Mouse (Mus musculus): ENCODE measurements around the gene Pdia3. TPM values are rescaled to one million over a fixed set of nuclear protein-coding genes. Genes with fewer than 3 reads are reported as not detected.

Gene Pdia3
- 415 TPM for polyA plus RNA-seq (2017; shearing (Covaris generic))

GRCm38 (mm10) chr2:121413387-121414042, at the start of gene Pdia3, which contains the start of gene Catsper2:
Gene Pdia3, plus strand, starts transcription at chr2:121413775.
Gene Catsper2, minus strand, starts transcription at chr2:121413792.

DNA sequence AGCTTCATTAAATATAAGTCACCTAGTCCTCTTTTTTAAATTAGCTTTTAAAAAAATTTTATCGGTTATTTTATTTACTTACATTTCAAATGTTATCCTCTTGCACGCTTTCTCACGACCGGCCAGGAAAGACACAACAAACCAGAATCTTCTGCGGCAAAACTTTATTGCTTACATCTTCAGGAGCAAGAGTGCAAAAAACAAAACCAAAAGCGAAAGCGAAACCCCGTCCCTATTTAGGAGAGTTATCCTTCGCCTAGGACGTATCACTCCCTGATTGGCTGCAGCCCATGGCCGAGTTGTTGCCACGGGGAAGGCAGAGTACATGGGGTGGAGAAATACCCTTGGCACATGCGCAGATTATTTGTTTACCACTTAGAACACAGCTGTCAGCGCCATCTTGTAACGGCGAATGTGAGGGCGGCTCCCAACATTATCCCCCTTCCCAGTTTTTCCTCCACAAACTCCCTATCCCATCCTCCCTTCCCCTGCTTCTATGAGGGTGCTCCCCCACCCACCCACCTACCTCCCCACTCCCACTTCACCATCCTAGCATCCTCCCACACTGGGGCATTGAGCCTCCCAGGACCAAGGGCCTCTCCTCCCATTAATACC, 26.5 kb upstream of the Pdia3 start, which contains the start of gene Strc:
Strc (minus strand) TSS at position 208 of the 615 bp plus-strand sequence.

GRCm38 (mm10) chr2:121444178-121444577, 30.6 kb downstream of the Pdia3 start, which contains the start of gene Ell3:
Gene Ell3, minus strand, starts transcription at chr2:121444278.

GRCm38 (mm10) chr2:121448739-121449535, 35.4 kb downstream of the Pdia3 start, which contains the start of gene Serf2:
Gene Serf2, plus strand, starts transcription at chr2:121449195.

GRCm38 (mm10) chr2:121452990-121453389, 39.4 kb downstream of the Pdia3 start, which contains the start of gene Hypk:
Gene Hypk, plus strand, starts transcription at chr2:121453290.

GRCm38 (mm10) chr2:121456692-121457642, 43.4 kb downstream of the Pdia3 start, which contains the start of gene Serinc4:
Gene Serinc4, minus strand, starts transcription at chr2:121456781.

DNA sequence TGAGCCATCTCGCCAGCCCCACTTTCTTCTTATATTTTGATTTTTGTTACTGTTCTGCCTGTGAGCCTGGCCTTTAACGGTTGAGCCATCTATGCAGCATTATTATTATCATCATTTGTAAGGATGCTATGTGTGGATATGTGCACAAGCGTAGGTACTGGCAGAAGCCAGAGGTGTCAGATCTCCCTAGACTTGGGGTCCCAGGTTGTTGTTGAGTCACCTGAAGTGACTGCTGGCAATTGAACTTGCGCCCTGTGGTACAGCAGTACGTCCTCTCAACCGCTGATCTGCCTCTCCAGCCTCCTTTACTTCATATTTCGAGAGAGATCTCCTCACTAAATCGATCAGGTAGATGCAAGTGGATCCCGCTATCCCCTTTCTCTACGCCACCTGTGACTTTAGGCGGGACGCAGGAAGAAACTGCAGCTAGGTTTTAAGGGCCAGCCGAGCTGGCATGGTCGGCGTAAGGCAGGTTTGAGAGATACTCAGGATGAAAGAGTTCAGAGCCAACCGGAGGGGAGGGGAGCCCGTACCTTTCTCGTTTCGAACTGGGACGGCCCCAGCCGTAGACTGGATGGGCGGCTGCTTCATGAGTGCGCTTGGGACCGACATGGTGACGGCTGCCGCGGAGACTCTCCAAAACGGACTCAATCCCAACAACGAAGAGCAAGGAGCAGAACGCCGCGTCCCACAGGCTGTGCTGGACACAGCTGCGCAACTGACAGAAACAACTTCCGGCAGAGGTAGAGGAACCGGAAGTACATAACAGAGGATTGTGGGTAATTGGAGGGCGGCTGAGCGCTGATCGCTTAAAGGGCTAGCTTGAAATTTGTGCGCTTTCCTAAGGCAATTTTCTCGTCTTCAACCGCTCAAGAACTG, 60.0 kb downstream of the Pdia3 start, which contains the start of gene Mfap1b:
Mfap1b (minus strand) TSS at position 767 of the 879 bp plus-strand sequence.

Other genes with a start within 250 kb of the Pdia3 start
- 65.0 TPM for gene Tubgcp4, start 243.1 kb upstream of the Pdia3 start, polyA plus RNA-seq (2017; shearing (Covaris generic))
- gene Zscan29, start 242.7 kb upstream of the Pdia3 start, polyA plus RNA-seq (2017; shearing (Covaris generic)) = 25.3 TPM
- gene Trp53bp1, start 142.4 kb upstream of the Pdia3 start, polyA plus RNA-seq (2017; shearing (Covaris generic)) = 53.6 TPM
- gene Map1a, start 124.2 kb upstream of the Pdia3 start, polyA plus RNA-seq (2017; shearing (Covaris generic)) = 0.05 TPM
- gene Ppip5k1, start 58.4 kb upstream of the Pdia3 start, polyA plus RNA-seq (2017; shearing (Covaris generic)) = 8.7 TPM
- 0.37 TPM for gene Ckmt1, start 56.1 kb upstream of the Pdia3 start, polyA plus RNA-seq (2017; shearing (Covaris generic))
- 0.17 TPM for gene Strc, start 26.6 kb upstream of the Pdia3 start, polyA plus RNA-seq (2017; shearing (Covaris generic))
- 1.5 TPM for gene Catsper2, start within 50 bp of the Pdia3 start, polyA plus RNA-seq (2017; shearing (Covaris generic))
- 0.16 TPM for gene Ell3, start 30.5 kb downstream of the Pdia3 start, polyA plus RNA-seq (2017; shearing (Covaris generic))
- gene Serf2, start 35.4 kb downstream of the Pdia3 start, polyA plus RNA-seq (2017; shearing (Covaris generic)) = 372 TPM
- gene Hypk, start 39.5 kb downstream of the Pdia3 start, polyA plus RNA-seq (2017; shearing (Covaris generic)) = 119 TPM
- 0.98 TPM for gene Serinc4, start 43.0 kb downstream of the Pdia3 start, polyA plus RNA-seq (2017; shearing (Covaris generic))
- 134 TPM for gene Mfap1b, start 60.3 kb downstream of the Pdia3 start, polyA plus RNA-seq (2017; shearing (Covaris generic))
- gene Mfap1a, start 92.9 kb downstream of the Pdia3 start, polyA plus RNA-seq (2017; shearing (Covaris generic)) = 36.0 TPM
- 6.1 TPM for gene Wdr76, start 92.9 kb downstream of the Pdia3 start, polyA plus RNA-seq (2017; shearing (Covaris generic))